Mouse (Mus musculus) brain, embryonic 14.5 days (tissue): ENCODE measurements around the gene Vax1.

ENCODE experiments used
- CTCF ChIP-seq: fragments of 200-500 bp; IDR thresholded peaks from 2 replicates; pipeline ENCODE4 v1.5.1; 2012; ENCODE audit warnings: inconsistent platforms, mild to moderate bottlenecking, moderate library complexity, borderline replicate concordance; ENCODE audit not compliant: insufficient read depth, insufficient read length; ENCODE audit errors: extremely low read depth
- POLR2A ChIP-seq: fragments of 200-500 bp; IDR thresholded peaks from 2 replicates; pipeline ENCODE4 v1.6.1; 2012; ENCODE audit warnings: mild to moderate bottlenecking, inconsistent platforms, borderline replicate concordance; ENCODE audit not compliant: poor library complexity, insufficient read depth, insufficient read length, severe bottlenecking; ENCODE audit errors: extremely low read depth

DNA sequence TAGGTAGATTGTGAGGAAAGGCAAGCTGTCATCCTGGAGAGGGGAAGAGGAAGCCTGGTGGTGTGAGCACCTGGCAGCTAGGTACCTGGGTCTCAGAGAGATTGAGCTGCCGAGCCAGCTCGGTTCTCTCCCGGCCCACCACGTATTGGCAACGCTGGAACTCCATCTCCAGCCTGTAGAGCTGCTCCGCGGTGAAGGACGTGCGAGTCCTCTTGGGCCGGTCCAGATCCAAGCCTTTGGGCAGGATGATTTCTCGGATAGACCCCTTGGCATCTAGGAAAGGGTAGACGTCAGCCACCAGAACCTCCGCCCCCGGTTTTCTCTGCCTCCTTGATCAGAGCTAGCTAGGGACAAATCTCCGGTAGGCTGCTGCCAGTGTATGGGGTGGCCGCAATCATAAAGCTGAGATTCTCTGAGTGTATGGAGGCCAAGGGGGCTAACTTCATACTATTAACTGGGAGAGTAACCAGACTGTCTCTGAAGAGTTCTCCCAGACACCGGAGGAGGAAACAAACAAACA is 1.4 kb downstream of the Vax1 start:
- no peak for TF ChIP-seq CTCF
- TF ChIP-seq POLR2A, result no peak
